Mouse (Mus musculus): ENCODE results near the gene Inpp4b. TPM values are rescaled to one million over a fixed set of nuclear protein-coding genes. Genes with fewer than 3 reads are reported as not detected.

Inpp4b gene
- total and polyA plus RNA-seq, 2 experiments from 2014 or later: 18.9 to 60.9 TPM

- Histone ChIP-seq H3K27me3 (ENCODE audit: control insufficient read depth, insufficient read depth, low read length) (no peaks in the 10 kb centered on the region), H3K27ac (ENCODE audit: low read depth) (no peak overlapping the region), H3K36me3 (replicated peaks; ENCODE audit: control insufficient read depth, insufficient read depth, low read length) (no peaks in the 10 kb centered on the region), H3K9ac (replicated peaks; ENCODE audit: low read depth, low read length) (no peak overlapping the region), H3K4me2 (ENCODE audit: low read depth, low read length) (no peak overlapping the region), H3K4me1 (ENCODE audit: control insufficient read depth, insufficient read depth) (no peaks in the 10 kb centered on the region; the same call in 1 of the 2 replicates), H3K4me3 (ENCODE audit: low read depth, low read length) (no peak overlapping the region), H3K9me3 (replicated peaks; ENCODE audit: control insufficient read depth, low read length) (no peaks in the 10 kb centered on the region)
- DNase-seq (ENCODE audit: low spot score) (no peak), ATAC-seq (ENCODE audit: insufficient read depth, low read depth) (no peak)
- no peak for TF ChIP-seq EP300 (IDR thresholded peaks at IDR 0.05; ENCODE audit: low read depth)
- TF ChIP-seq CTCF (IDR thresholded peaks at IDR 0.05; ENCODE audit: low read depth): no peak
- 65% methylated on average over 1 of the region's 1 CpGs for WGBS
These were observed 273.2 kb downstream of the Inpp4b start for GRCm38 (mm10) chr8:81615552-81615951.

- no peak overlapping the region for H3K4me3 ChIP-seq (ENCODE audit: low read depth, low read length)
- no peak for TF ChIP-seq EP300 (IDR thresholded peaks at IDR 0.05; ENCODE audit: low read depth)
- TF ChIP-seq CTCF (IDR thresholded peaks at IDR 0.05; ENCODE audit: low read depth): no peak
These were observed 276.6 kb downstream of the Inpp4b start for GRCm38 (mm10) chr8:81618918-81619317.

GRCm38 (mm10) chr8:81635015-81635414, 292.7 kb downstream of the Inpp4b start:
- no peak overlapping the region for H3K27ac ChIP-seq (ENCODE audit: low read depth)
- no peak for DNase-seq (ENCODE audit: low spot score)
- H3K4me1 ChIP-seq (ENCODE audit: control insufficient read depth, insufficient read depth): no peaks in the 10 kb centered on the region
- TF ChIP-seq EP300 (IDR thresholded peaks at IDR 0.05; ENCODE audit: low read depth) (no peak), CTCF (IDR thresholded peaks at IDR 0.05; ENCODE audit: low read depth) (no peak)
- H3K4me3 ChIP-seq (ENCODE audit: low read depth, low read length): no peak overlapping the region
- no peak overlapping the region for H3K4me2 ChIP-seq (ENCODE audit: low read depth, low read length)
- no peak overlapping the region for H3K9ac ChIP-seq (replicated peaks; ENCODE audit: low read depth, low read length)
- no peak for ATAC-seq (ENCODE audit: insufficient read depth, low read depth)
- H3K9me3 ChIP-seq (replicated peaks; ENCODE audit: control insufficient read depth, low read length): no peaks in the 10 kb centered on the region; the same call in 1 of the 2 replicates
- no peaks in the 10 kb centered on the region for H3K27me3 ChIP-seq (ENCODE audit: control insufficient read depth, insufficient read depth, low read length)
- no peaks in the 10 kb centered on the region for H3K36me3 ChIP-seq (replicated peaks; ENCODE audit: control insufficient read depth, insufficient read depth, low read length)
- WGBS: 79% methylated on average over 1 of the region's 1 CpGs

More at GRCm38 (mm10) chr8:81618918-81619317, 276.6 kb downstream of the Inpp4b start:
- Histone ChIP-seq H3K4me1 (ENCODE audit: control insufficient read depth, insufficient read depth) (no peaks in the 10 kb centered on the region), H3K36me3 (replicated peaks; ENCODE audit: control insufficient read depth, insufficient read depth, low read length) (no peaks in the 10 kb centered on the region), H3K9ac (replicated peaks; ENCODE audit: low read depth, low read length) (no peak overlapping the region), H3K9me3 (replicated peaks; ENCODE audit: control insufficient read depth, low read length) (no peaks in the 10 kb centered on the region), H3K27me3 (ENCODE audit: control insufficient read depth, insufficient read depth, low read length) (no peaks in the 10 kb centered on the region), H3K27ac (ENCODE audit: low read depth) (no peak overlapping the region), H3K4me2 (ENCODE audit: low read depth, low read length) (no peak overlapping the region)
- ATAC-seq (ENCODE audit: insufficient read depth, low read depth) (no peak), DNase-seq (ENCODE audit: low spot score) (no peak)
- 93% methylated on average over 3 of the region's 3 CpGs for WGBS

- no peak overlapping the region for H3K27ac ChIP-seq (ENCODE audit: low read depth)
- H3K4me1 ChIP-seq (ENCODE audit: control insufficient read depth, insufficient read depth): no peaks in the 10 kb centered on the region
- no peaks in the 10 kb centered on the region; the same call in 1 of the 2 replicates for H3K9me3 ChIP-seq (replicated peaks; ENCODE audit: control insufficient read depth, low read length)
- H3K4me3 ChIP-seq (ENCODE audit: low read depth, low read length): no peak overlapping the region
- H3K27me3 ChIP-seq (ENCODE audit: control insufficient read depth, insufficient read depth, low read length): no peaks in the 10 kb centered on the region
- H3K36me3 ChIP-seq (replicated peaks; ENCODE audit: control insufficient read depth, insufficient read depth, low read length): no peaks in the 10 kb centered on the region
- TF ChIP-seq EP300 (IDR thresholded peaks at IDR 0.05; ENCODE audit: low read depth) (no peak), CTCF (IDR thresholded peaks at IDR 0.05; ENCODE audit: low read depth) (no peak)
- DNase-seq (ENCODE audit: low spot score) (no peak), ATAC-seq (ENCODE audit: insufficient read depth, low read depth) (no peak)
- H3K4me2 ChIP-seq (ENCODE audit: low read depth, low read length): no peak overlapping the region
- WGBS: 69% methylated on average over 2 of the region's 2 CpGs
- no peak overlapping the region for H3K9ac ChIP-seq (replicated peaks; ENCODE audit: low read depth, low read length)
These were observed 293.7 kb downstream of the Inpp4b start for GRCm38 (mm10) chr8:81635912-81636583.

- Histone ChIP-seq H3K27ac (ENCODE audit: low read depth) (no peak overlapping the region), H3K9ac (replicated peaks; ENCODE audit: low read depth, low read length) (no peak overlapping the region), H3K4me1 (ENCODE audit: control insufficient read depth, insufficient read depth) (no peaks in the 10 kb centered on the region), H3K36me3 (replicated peaks; ENCODE audit: control insufficient read depth, insufficient read depth, low read length) (no peaks in the 10 kb centered on the region), H3K4me2 (ENCODE audit: low read depth, low read length) (no peak overlapping the region), H3K27me3 (ENCODE audit: control insufficient read depth, insufficient read depth, low read length) (no peaks in the 10 kb centered on the region), H3K4me3 (ENCODE audit: low read depth, low read length) (no peak overlapping the region), H3K9me3 (replicated peaks; ENCODE audit: control insufficient read depth, low read length) (no peaks in the 10 kb centered on the region)
- ATAC-seq (ENCODE audit: insufficient read depth, low read depth) (no peak), DNase-seq (ENCODE audit: low spot score) (no peak)
- 79% methylated on average over 3 of the region's 3 CpGs for WGBS
- TF ChIP-seq EP300 (IDR thresholded peaks at IDR 0.05; ENCODE audit: low read depth): no peak
- TF ChIP-seq CTCF (IDR thresholded peaks at IDR 0.05; ENCODE audit: low read depth): no peak
These were observed 296.1 kb downstream of the Inpp4b start for GRCm38 (mm10) chr8:81638478-81638877.

GRCm38 (mm10) chr8:81639820-81640219, 297.5 kb downstream of the Inpp4b start:
- no peak overlapping the region for H3K9ac ChIP-seq (replicated peaks; ENCODE audit: low read depth, low read length)
- no peak overlapping the region for H3K4me3 ChIP-seq (ENCODE audit: low read depth, low read length)
- H3K27ac ChIP-seq (ENCODE audit: low read depth): no peak overlapping the region
- no peaks in the 10 kb centered on the region for H3K9me3 ChIP-seq (replicated peaks; ENCODE audit: control insufficient read depth, low read length)
- H3K27me3 ChIP-seq (ENCODE audit: control insufficient read depth, insufficient read depth, low read length): no peaks in the 10 kb centered on the region
- no peaks in the 10 kb centered on the region for H3K36me3 ChIP-seq (replicated peaks; ENCODE audit: control insufficient read depth, insufficient read depth, low read length)
- no peak overlapping the region for H3K4me2 ChIP-seq (ENCODE audit: low read depth, low read length)
- DNase-seq (ENCODE audit: low spot score) (no peak), ATAC-seq (ENCODE audit: insufficient read depth, low read depth) (no peak)
- TF ChIP-seq CTCF (IDR thresholded peaks at IDR 0.05; ENCODE audit: low read depth) (no peak), EP300 (IDR thresholded peaks at IDR 0.05; ENCODE audit: low read depth) (no peak)
- 73% methylated on average over 4 of the region's 4 CpGs for WGBS
- no peaks in the 10 kb centered on the region for H3K4me1 ChIP-seq (ENCODE audit: control insufficient read depth, insufficient read depth)
